Mouse (Mus musculus): ENCODE measurements at regions not wholly inside any gene's neighbourhood (a gene's known extent, or its start where the extent isn't known, plus 50 kb on each side); places are given as distances from the start of the nearest gene placed in this dataset.

GRCm38 (mm10) chr13:112230176-112230575 is 58.1 kb upstream of the Ankrd55 start:
- TF ChIP-seq POLR2A (IDR thresholded peaks at IDR 0.05; ENCODE audit: borderline replicate concordance, insufficient read depth, low read length) (no peak), CTCF (IDR thresholded peaks at IDR 0.05; ENCODE audit: borderline replicate concordance, insufficient read depth, low read depth, low read length) (no peak)

Data from cerebellum, adult 2 months (tissue).